Mouse (Mus musculus) adrenal gland (tissue): Measurements from ENCODE around the gene Als2cl.

Source experiments
- intact Hi-C: fragments of 180-260 bp; cut with DNase I; formaldehyde crosslinking; loops from one replicate; pipeline ENCODE4 v1.15.1; 2025

The Als2cl gene

DNA sequence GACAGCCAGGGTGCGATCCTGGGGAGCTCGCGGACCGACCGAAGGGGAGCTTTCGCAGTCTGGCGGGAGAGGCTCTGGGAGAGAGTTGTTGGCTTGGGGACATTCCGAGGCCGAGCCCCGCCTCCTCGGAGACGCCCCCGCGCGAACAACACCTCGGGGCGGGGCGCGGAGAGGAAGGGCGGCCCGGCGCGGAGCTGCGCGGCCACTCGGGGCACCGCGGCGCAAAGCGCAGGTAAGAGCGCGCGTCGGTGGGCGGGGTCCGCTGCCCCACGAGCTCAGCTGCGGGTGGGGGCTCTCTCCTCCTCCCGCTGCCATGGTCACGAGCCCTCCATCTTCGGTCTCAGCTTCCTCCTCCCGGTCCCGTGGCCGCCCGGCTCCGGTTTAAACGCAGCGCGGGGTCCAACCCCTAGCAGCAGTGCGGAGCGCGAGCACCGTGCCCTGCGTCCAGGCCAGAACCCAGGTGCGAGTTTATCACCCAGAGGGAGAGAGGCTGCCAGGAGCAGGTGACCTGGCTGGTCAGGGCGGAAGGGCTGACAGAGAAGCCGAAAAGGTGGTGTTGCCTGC is 410 bp downstream of the Als2cl start, which contains the start of gene Tmie:
Gene Tmie, minus strand, starts transcription at position 116 of the 564 bp plus-strand sequence.
- intact Hi-C loops = no loop called here

- intact Hi-C loops = no loop called here
These were observed 1.1 kb downstream of the Als2cl start for GRCm38 (mm10) chr9:110880772-110881171.

- intact Hi-C loops = no loop called here
These were observed 2.3 kb downstream of the Als2cl start for GRCm38 (mm10) chr9:110881953-110882352.

DNA sequence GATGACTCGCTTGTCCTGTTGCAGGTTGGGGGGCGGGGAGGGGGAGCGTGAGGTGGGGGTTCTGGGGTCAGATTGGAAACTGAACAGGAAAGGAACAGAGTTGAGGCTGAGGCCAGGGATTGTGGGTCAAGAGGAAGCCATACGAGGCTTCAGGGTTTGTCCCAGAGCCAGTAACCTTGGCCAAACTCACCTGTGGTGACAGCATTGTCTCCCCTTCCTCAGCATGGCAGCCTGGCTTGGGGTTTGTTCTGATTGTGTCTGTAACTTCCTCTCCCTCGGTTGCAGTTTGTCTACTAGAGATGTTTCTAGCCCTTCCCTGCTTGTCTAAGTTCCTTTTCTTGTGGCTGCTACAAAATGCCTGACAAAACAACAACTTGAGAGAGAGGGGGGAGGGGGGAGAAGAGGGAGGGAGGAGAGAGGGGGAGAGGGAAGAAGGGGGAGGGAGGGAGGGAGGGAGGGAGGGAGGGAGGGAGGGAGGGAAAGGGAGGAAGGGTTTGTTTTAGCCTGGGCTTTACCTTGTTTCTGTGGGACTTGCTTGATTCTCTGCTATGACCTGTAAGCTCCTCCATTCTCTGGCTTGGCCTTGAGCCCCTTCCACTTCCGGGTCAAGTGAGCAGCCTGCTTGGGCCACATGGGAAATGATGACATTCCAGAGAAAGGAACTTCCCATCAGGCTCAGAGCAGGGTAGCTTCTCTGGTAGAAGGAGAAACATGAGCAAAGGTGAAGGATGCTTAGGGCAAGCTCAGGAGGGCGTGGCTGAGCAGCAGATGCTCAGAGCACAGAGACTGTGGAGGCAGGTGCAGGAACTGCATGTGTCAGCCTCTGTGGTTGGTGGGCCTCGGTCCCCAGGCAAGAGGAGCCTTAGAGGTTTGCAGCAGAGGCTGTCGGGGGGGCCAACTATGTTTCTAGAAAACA is 8.0 kb downstream of the Als2cl start:
- intact Hi-C loops = no loop called here

GRCm38 (mm10) chr9:110888935-110889334 is 9.3 kb downstream of the Als2cl start:
- intact Hi-C loops = no loop called here

GRCm38 (mm10) chr9:110890026-110890783 is 10.5 kb downstream of the Als2cl start:
- intact Hi-C loops = no loop called here

GRCm38 (mm10) chr9:110891077-110891828 is 11.6 kb downstream of the Als2cl start:
- intact Hi-C loops = no loop called here

GRCm38 (mm10) chr9:110892552-110892951 is 12.9 kb downstream of the Als2cl start:
- intact Hi-C loops = no loop called here

- intact Hi-C loops = no loop called here
These were observed 13.8 kb downstream of the Als2cl start for GRCm38 (mm10) chr9:110893429-110893828.

DNA sequence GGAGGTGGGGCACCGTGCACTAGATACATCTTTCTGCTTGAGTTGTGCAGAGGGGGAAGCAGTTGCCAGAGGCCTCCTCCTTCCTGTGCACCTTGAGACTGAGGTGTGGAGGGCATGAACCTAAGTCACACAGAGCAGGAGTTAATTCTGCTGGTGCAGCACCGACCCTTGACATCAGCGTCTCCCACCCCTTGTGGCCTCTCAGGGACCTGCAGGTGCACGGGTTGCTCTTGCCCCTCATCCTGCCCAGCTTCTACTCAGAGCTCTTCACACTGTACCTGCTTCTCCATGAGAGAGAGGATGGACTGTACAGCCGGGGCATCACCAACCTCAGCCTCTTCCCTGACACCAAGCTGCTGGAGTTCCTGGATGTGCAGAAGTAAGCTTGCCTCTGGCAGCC is 15.8 kb downstream of the Als2cl start:
- intact Hi-C loops = no loop called here

DNA sequence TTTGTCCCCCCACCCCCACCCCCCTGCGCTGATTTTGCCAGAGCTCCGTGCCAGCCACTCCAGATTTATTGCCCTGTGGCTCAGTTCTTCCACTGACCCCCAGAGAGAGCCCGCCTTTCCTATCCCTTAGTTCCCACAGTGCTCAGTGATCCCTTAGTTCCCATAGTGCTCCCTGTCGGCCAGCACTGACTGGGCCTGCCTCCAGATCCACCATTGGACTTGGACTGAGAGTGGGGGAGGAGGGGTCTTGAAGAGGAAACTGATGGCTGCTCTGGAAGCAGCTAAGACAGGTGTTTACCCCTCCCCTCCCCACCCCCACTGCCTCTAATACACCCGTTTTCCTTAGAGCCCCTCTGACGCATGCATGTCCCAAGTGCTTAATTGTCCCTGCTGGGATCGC is 16.3 kb downstream of the Als2cl start:
- intact Hi-C loops = no loop called here

GRCm38 (mm10) chr9:110896595-110896994 is 16.9 kb downstream of the Als2cl start:
- intact Hi-C loops = no loop called here

GRCm38 (mm10) chr9:110899451-110900008 is 19.9 kb downstream of the Als2cl start:
- intact Hi-C loops = no loop called here

DNA sequence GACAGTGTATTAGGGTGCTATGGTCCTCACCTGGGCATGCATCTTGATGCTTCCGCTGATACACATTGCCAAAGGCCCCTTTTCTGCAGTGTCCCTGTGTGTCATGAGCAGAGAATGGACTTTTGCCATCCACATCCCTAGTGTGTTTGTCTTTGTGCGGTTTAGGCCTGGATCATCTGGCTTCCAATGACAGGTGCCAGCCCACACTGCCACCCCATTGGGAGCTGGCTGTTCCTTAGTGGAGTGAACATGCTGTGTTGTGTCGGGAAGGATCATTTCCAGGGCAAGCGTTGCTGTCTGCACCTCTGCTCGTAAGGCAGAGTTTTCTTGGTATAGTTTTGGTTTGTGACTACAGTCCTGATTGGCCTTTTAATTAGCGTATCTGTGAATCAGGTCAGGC is 21.5 kb downstream of the Als2cl start:
- intact Hi-C loops = no loop called here

- intact Hi-C loops = no loop called here
These were observed 22.6 kb downstream of the Als2cl start for GRCm38 (mm10) chr9:110902271-110902670.

- intact Hi-C loops = no loop called here
These were observed 27.6 kb downstream of the Als2cl start for GRCm38 (mm10) chr9:110907201-110907837.

GRCm38 (mm10) chr9:110907838-110908630 is 28.4 kb downstream of the Als2cl start:
- intact Hi-C loops = no loop called here

- intact Hi-C loops = no loop called here
These were observed 29.0 kb downstream of the Als2cl start for GRCm38 (mm10) chr9:110908631-110909016.

GRCm38 (mm10) chr9:110909371-110909967 is 29.8 kb downstream of the Als2cl start:
- intact Hi-C loops = no loop called here
